Mouse (Mus musculus) ovary, adult 2 months (tissue): ENCODE results near the gene Tssk3. TPM values are rescaled to one million over a fixed set of nuclear protein-coding genes. Genes with fewer than 3 reads are reported as not detected.

Source experiments
- polyA plus RNA-seq: library from polyadenylated mRNA; depleted of rRNA; stranded (reverse); fragments of >200 nt; gene quantifications from 2 replicates; pipeline ENCODE4 v1.2.3, GENCODE M21; 2012; rRNA removed

Gene Tssk3
- 0.12 and 0.14 TPM in 2 replicates for polyA plus RNA-seq

GRCm38 (mm10) chr4:129490972-129491880 is at the start of gene Tssk3, which contains the start of gene Fam229a:
TSS of gene Tssk3 (minus strand) at chr4:129491022.
TSS of gene Fam229a (plus strand) at chr4:129491190.

GRCm38 (mm10) chr4:129513086-129513767 is 22.4 kb upstream of the Tssk3 start, which contains the start of gene Marcksl1:
TSS of gene Marcksl1 (plus strand) at chr4:129513581.

GRCm38 (mm10) chr4:129461183-129461960 is 29.4 kb downstream of the Tssk3 start, which contains the start of gene Bsdc1:
TSS of gene Bsdc1 (plus strand) at chr4:129461581.

GRCm38 (mm10) chr4:129440340-129441063 is 50.3 kb downstream of the Tssk3 start, which contains the start of gene Zbtb8b:
TSS of gene Zbtb8b (minus strand) at chr4:129440853.

Other genes starting within 250 kb of the Tssk3 start
- gene C77080, start 229.6 kb downstream of the Tssk3 start, polyA plus RNA-seq: 38.0 and 38.5 TPM in 2 replicates
- gene Sync, start 203.4 kb downstream of the Tssk3 start, polyA plus RNA-seq: 3.8 and 5.5 TPM in 2 replicates
- 16.5 and 22.5 TPM in 2 replicates for gene Rbbp4, start 155.7 kb downstream of the Tssk3 start, polyA plus RNA-seq
- gene Zbtb8os, start 155.3 kb downstream of the Tssk3 start, polyA plus RNA-seq: 4.1 and 7.2 TPM in 2 replicates
- 9.6 and 11.9 TPM in 2 replicates for gene Zbtb8a, start 112.9 kb downstream of the Tssk3 start, polyA plus RNA-seq
- 6.6 and 7.6 TPM in 2 replicates for gene Zbtb8b, start 50.2 kb downstream of the Tssk3 start, polyA plus RNA-seq
- gene Bsdc1, start 29.4 kb downstream of the Tssk3 start, polyA plus RNA-seq: 17.6 and 21.9 TPM in 2 replicates
- gene Fam229a, start 168 bp upstream of the Tssk3 start, polyA plus RNA-seq: 0.77 and 1.3 TPM in 2 replicates
- gene Marcksl1, start 22.6 kb upstream of the Tssk3 start, polyA plus RNA-seq: 239 and 273 TPM in 2 replicates
- gene Hdac1, start 51.7 kb upstream of the Tssk3 start, polyA plus RNA-seq: 44.1 and 66.6 TPM in 2 replicates
- gene Lck, start 82.6 kb upstream of the Tssk3 start, polyA plus RNA-seq: 3.2 and 4.3 TPM in 2 replicates
- gene Fam167b, start 87.5 kb upstream of the Tssk3 start, polyA plus RNA-seq: 13.2 and 17.4 TPM in 2 replicates
- gene Eif3i, start 109.6 kb upstream of the Tssk3 start, polyA plus RNA-seq: 354 and 450 TPM in 2 replicates
- 165 and 182 TPM in 2 replicates for gene Tmem234, start 109.6 kb upstream of the Tssk3 start, polyA plus RNA-seq
- gene Dcdc2b, start 123.2 kb upstream of the Tssk3 start, polyA plus RNA-seq: 12.2 and 18.0 TPM in 2 replicates
- 53.4 and 62.1 TPM in 2 replicates for gene Iqcc, start 128.1 kb upstream of the Tssk3 start, polyA plus RNA-seq
- gene Ccdc28b, start 132.9 kb upstream of the Tssk3 start, polyA plus RNA-seq: 31.1 and 41.8 TPM in 2 replicates
- gene Txlna, start 150.0 kb upstream of the Tssk3 start, polyA plus RNA-seq: 46.1 and 46.5 TPM in 2 replicates
- 26.9 and 33.0 TPM in 2 replicates for gene Kpna6, start 181.7 kb upstream of the Tssk3 start, polyA plus RNA-seq
- 53.8 and 78.5 TPM in 2 replicates for gene Tmem39b, start 205.8 kb upstream of the Tssk3 start, polyA plus RNA-seq